Mouse (Mus musculus): ENCODE measurements around the gene Hfm1.

GRCm38 (mm10) chr5:106948683-106949082 is 22.6 kb upstream of the Hfm1 start:
- TF ChIP-seq TAL1 (IDR thresholded peaks at IDR 0.05; ENCODE audit: low read length) (no peak), GATA1 (IDR thresholded peaks at IDR 0.05; ENCODE audit: low read length) (no peak)

All from erythroblast, embryonic 14.5 days (primary cell).